Mouse (Mus musculus) urinary bladder, adult 18-20 months (tissue): Measurements from ENCODE around the gene Cenpl.
"Not testable (repeated sequence)": the region's sequence is repeated elsewhere in the genome, so short reads cannot be mapped to it uniquely, and the experiment has no call there.

Experiments
- DNase-seq, 2 experiments: peaks; one replicate each; pipeline ENCODE4 v3.0.0; 2022; ENCODE audit warnings: low spot score in 2 of 2, mixed read lengths in 2 of 2

The Cenpl gene

DNA sequence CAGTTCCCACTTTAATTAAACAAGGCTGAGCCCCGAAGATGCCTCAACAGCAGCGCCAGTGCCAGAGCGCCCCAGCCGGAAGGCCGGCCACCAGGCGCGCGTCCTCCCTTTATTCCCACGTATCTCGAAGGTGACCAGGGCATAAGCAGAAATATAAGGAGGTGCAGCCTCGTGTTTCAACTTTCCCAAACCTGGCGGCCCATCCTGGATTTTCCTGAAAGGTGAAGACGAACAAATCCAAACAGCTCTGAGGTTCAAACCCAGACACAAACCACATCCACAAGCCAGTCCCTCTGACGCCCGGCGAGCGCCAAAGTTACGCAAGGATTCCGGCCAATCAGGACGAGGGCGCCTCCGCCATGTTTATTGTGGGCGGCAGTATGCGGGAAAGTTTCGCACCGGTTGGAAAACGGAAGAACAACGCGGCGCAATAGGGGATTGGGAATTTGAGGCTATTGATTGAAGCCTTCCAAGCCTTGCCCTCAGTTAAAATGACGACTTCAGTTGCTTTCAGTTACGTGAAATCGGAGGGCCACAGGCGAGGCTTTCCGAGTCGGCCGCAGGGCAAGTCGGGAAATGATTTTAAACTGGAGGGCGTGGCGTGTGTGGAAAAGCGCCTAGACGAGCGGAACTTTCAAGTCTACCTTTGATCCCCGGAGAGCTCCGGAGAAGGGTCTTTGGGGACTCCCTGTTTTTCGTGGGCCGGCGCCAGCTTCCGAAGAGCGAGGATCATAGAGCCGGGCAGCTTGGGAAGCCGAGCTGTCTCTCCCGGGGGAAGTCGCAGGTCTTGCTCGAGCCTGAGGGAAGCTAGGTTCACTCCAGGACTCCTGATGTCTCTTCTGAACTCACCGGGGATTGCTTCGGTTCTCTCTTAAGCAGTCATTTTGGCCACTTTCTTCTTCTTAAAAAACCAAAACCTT is at the start of gene Cenpl, which contains the start of gene Dars2:
Gene Cenpl (plus strand): TSS at position 362 of the 920 bp plus-strand sequence.
Gene Dars2 (minus strand): TSS at position 307 of the 920 bp plus-strand sequence.
- peak; percentile 92 to 97 for DNase-seq

DNA sequence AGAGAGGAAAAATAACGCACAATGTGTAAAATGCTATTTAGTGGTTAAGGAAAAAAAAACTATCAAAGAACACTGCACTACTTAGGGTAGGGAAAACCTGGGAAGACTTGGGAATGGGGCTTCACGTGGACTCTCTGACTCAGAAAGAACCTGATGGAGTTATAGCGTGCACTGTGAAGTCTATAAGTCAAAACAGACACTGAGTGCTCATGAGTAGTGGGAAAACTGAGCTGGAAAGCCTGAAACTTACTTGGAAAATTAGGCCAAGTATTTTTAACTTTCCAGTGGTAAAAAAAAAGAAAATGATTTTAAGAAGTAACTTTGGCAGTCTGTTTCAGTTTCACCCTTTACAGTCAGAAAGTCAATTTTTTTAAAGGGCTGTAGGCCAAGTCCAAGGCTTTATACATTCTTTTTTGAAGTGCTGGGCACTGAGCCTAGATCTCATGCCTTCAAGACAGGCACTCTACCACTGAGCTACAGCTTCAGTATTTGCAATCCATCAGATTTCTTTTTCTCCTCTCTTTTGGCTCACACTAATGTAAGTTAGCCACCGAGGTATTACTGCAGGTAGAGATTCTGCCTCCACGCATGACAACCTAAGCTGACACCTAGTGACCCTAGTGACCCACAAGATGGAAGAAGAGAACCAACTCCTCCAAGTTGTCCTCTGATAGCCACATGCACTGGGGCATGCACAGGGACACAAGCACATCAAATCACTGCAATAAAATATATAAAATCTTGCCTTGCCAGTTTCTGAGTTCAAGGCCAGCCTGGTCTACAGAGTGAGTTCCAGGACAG is 44.9 kb upstream of the Cenpl start:
- DNase-seq, result no peak

DNA sequence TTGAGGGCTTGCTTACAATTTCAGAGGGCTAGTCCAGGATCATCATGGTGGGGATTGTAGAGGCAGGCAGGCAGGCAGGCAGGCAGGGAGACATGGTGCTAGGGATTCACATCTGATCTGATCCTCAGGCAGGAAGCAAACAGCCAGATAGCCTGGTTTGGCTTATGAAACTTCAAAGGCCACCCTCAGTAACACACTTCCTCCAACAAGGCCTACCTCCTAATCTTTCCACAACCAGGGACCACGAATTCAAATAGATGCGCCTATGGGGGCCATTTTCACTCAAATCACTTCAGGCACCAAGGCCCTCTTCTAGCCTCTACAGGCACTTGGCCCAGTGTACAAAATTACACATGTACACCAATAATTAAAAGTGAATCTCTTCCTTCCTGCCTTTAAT is 43.3 kb upstream of the Cenpl start:
- no peak for DNase-seq

DNA sequence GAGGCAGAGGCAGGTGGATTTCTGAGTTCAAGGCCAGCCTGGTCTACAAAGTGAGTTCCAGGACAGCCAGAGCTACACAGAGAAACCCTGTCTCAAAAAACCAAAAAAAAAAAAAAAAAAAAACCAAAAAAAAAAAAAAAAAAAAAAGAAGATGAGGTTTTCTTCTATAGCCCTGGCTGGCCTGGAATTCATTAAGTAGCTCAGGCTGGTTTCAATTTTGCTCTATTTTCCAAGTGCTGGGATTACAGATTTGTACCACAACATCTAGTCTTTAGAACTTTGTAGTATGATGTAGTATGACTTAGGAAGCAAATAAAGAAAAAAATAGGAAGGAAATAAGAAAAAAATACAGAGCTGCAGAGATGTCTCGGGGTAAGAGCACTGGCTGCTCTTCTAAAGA is 42.1 kb upstream of the Cenpl start:
- DNase-seq, result not testable (repeated sequence)

DNA sequence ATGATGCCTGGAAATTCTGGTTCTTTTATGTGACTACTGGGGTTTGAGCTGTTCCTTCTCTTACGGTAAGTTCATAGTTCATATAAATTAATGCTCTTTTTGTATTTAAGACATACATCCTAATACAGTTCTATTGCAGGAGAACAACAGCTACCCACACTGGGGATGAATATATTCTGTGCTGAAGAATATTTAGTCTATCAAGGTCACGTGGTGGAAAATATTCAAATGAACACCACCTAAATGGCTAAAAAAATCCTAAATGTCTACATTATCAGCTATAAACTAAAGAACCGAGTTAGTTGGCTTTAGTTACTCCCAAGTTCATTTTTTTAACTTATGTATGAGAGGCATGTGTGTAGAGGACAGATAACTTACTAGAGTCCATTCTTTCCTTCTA is 40.5 kb upstream of the Cenpl start:
- DNase-seq, result no peak

DNA sequence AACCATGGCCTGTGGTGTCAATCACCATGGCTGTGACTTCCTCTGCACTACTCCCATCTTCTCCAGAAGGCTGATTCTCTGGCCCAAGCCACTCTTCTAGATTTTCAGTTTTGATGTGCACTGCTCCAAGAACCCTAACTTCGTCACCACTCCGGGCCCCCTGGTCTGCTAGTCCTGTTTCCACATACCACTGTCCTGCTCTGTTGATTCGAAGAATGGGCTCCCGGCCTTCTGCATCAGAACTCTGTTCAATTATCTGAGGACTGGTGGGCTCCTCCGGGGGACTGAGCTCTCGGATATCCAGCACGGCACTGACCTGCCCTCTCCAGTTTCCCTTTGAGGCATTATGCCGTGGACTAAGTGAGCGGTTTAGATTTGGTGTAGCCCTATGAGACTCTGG is 38.6 kb upstream of the Cenpl start:
- DNase-seq, result no peak

DNA sequence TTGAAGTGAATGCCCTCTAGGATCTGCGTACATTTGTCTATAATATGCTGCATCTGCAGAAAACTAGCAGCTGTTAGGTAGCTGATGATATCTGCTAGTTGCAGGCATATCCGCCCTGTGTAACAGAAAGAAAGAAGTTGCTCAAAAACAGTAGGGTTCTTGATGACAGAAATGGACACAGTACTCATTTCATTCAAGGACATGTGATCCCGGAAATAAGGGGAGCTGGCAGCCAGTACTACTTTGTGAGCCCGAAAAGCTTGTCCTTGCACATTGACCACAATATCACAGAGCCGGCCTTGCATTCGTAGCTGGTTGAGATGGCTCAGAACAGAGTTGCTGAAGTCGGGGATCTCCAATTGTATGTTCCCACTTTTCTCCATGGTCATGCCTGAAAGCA is 38.2 kb upstream of the Cenpl start:
- DNase-seq, result no peak

DNA sequence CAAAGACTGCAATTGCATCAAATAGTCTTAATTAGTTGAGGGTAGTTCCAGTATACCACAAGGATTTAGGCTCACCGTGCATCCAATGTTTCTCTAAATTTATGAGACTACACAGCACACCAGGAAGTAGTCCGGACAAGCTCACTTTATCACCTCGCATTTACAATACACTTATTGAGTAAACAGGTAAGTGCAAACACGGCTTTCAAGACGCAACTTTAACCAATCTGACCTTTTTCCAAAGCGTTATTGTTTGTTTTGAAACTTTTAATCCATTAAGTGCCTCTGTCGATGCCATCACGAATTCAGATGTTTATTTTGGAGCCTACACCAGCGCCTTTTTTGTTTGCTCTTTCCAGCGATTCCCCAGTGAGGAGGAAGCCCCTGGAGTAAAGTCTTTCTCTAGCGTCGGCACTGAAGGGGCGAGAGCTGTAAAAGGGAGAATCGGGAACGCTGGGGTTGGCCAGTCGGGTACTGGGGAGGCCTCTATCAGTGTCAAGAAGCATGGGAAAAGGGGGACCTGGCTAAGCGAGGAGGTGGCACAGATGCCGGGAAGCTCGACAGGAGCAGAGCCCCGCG is 36.6 kb upstream of the Cenpl start:
- DNase-seq, result no peak

DNA sequence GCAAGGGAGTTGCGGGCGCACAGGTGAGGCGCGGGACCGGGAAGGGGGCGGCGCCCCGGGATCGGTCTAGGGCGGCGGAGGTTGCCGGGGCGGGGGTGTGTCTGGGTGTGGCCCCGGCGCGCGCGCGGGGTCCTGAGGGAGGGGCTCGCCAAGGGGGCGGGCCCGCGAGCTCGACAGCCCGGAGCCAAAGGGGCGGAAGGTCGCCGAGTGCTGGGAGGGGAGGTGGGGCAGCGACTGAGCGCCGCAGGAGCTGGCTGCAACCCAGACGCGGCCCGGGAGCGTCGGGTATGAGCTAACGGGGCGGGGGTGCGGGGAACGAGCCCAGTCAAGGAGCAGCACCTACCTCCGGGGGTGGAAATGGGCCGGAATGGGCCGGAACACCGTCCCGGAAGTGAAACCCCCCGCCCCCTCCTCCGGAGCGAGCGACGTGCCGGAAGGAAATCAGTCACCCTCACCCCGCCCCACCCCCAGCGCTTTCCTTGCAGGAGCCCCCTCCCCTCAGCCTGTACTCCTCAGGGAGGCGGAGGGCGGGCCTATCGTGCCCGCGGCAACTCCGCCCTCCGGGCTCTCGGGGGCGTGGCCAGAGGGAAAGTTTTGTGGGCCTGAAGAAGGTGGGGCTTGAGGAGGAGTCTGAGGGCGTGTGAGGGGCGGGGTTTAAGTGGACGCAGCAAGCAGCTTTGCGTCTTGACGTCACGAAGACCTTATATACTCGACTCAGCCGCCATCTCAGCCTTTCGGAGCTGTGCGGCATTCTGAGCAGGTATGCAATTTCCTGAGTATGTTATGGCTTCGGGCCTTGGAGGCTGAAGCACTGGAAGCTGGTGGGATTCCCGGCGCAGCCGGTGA is 35.9 kb upstream of the Cenpl start, which contains the start of gene Zbtb37:
Gene Zbtb37 (minus strand): TSS at position 415 of the 846 bp plus-strand sequence.
- peak; percentile 91 to 96 for DNase-seq

DNA sequence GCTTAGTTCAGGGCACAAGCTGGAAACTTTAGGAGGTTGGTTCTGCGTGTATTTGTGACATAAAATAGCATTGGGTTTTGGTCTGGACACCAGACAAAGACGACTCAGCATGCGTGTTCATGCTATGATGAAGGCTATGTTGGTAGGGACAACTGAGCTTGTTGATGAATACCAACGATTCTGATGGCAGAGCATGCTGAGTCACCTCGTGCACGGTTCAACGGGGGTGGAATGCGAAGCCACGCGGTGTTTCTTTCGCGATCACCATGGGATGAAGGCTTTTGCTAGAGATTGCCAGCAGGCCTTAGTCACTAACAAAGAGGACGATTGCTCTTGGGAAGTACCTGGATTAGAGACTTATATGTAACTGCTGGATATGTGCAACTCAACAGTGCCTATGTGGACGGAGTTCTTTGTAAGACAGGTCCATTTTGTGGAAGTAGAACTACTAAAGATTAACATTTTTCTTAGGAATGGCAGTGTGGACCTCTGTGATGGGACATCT is 35.2 kb upstream of the Cenpl start:
- DNase-seq, result peak in 1 of 2 experiments; percentile 11

DNA sequence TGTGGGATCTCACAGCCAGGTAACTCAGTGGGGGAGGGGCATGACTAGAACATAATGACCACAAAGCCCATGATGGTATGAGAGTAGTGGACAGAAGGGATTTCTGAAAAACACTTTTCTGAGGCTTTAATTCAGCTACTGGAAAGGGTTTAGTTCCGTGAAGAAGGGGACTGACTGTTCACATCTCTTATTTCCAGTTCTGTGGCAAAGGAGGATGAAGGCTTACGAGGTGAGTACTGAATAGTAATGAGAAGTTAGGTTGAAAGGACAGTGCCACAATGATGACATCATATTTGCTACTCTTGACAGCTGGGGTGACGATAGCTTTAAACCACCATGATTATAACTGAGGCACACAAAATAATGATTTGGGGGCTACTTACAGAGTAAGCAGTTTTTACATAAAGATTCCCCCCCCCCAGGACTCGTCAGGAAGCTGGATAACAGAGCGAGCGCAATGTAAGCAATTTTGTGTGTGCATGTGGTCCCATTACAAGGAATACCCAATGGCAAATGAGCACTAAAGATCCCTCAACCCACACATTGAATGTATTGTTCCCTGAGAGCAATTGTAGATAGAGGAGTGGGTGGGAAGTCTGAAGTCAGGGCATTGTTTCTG is 34.6 kb upstream of the Cenpl start:
- DNase-seq, result no peak

DNA sequence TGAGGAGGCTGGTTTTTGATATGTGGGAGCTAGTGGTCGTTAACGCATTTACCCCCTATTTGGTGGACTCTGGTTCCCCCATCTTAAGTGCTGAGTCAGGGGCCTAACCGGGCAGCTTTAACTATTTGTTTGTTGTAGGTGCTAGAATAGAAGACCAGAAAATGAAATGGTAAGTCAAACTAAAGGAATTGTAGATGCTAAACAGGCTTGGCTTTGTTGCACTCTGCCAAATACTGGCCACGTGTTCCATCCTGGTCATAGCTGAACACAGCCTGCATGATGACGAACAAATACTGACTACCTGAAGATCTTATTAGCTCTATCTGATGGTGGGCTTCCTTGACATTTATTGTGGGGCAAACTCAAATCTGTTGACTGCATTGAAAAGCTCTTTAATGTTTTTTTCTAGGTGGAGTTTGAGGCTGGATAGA is 34.1 kb upstream of the Cenpl start:
- DNase-seq, result no peak

DNA sequence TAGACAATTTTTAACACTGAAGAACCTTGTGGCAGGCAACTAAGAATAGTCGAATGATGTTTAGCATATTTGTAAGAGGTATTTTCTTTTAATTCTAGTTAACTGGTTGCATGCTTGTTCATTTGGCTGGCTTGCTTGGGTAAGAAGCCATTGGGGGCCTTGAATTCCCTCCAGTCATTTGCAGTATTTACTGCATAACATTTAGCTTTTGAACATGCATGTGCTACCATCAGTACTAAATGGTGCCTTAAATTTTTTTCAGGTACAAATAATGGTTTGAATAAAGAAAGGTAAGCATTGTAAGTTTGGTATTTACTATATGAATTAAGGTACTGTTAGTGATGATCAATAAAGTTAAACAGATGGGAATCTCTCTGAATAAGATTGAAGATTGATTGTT is 33.5 kb upstream of the Cenpl start:
- no peak for DNase-seq

DNA sequence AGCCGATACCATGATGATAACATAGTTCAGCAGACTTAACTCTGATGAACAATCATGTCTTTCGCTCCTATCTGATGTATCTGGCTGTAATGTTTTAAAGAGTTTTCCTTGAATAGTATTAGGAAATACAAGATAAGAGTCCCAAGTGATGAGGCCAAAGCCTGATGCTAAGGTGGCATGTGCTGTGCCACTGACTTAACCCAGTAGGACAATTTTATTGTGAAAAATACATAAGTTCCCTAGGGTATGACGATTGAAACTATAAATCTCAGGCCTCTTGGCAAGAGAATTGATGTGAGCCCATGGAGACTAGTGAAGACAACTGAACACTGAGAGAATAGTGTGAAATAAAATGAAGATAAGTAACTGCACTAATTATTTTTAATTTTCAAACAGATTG is 32.9 kb upstream of the Cenpl start:
- no peak for DNase-seq

DNA sequence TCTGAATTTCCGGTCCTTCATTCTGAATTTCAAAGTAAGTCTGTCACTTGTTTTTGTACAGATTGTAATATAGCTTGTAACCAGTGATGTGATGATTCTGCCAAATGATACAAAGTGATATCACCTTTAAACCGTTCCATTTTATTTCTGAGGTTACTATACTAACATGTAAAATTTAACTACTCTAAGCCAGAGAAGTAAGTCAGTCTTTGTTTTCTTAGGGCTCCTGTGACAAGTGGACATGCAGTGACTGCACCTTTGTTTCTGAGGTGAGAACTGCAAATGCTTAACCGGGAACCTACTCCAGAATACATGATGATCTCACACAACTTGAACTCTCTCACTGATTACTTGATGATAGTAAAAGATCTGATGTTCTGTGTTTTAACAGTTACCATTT is 32.5 kb upstream of the Cenpl start:
- no peak for DNase-seq

DNA sequence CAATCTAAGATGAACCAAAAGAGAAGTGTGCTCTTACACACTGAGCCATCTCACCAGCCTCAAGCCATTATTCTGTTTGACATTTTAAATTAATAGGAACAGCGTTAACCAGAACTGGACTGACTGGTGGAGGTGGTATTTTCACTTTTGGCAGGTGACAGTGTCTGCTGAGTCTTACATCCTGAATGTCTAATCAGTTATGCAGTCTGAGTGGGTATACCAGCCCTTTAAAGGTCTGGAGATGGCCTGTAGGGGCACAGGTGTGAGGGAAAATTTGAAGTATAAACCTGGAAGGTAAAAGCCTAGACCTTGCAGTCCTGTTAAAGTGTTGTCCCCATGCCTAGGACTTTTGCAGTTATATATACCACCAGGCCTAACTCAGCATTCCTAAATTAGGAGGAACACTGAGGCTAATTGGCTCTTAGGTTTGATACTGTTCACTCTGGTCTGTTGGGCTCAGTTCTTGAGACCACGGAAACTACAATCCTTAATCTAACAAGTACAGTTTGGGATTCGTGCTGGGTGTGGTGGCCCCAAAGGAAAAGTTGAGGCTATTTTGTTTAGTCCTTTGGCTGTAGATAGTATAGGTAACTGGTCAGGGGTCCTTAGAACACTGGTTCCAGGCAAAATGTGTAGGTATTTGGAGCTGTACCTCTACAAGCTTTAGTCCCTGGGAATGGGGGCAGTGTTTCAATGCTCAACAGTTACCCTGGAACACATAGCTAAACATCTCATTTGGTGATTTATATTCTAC is 31.4 kb upstream of the Cenpl start:
- no peak for DNase-seq

DNA sequence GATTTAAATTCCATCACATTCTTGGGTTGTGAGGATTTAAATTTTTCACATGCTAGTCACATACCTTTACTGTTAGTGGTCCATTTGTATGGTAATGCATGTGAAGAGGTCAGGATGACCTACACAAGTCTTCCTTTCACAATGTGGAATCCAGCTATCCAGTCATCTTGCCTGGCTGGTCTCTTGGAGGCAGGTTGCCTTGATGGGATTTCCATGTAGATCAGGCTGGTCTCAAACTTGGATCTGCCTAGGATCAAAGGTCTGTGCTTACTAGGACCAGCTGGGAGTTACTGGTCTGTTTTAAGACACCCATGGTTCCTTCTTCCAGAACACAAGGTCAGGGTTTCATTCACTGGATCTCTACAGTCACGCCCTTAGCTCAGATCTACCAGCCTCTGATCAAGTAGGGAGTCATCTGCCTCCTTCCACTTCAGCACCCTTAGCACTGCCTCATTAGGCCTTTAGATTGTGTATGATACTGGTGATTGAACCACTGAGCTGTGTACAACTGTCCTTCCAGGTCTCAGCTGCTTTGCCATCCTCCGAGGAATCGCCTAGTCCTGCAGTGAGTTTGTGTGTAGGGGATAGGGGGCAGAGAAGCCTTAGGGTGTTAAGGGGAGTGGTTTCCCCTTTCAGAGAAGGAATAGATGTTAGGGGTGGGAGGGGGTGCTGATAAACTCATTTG is 30.6 kb upstream of the Cenpl start:
- DNase-seq, result no peak

DNA sequence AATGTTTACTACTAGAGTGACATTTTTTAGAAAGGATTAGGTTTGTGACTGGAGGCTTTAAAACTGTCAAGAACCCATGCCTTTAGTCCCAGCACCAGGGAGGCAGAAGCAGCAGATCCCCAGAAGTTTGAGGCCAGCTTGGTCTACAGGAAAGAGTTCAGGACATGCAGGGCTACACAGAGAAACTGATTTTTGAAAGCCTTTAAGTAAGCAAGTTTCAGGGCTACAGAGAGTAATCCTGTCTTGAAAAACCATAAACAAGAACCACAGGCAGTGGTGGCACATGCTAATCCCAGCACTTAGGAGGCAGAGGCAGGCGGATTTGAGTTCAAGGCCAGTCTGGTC is 30.1 kb upstream of the Cenpl start:
- no peak for DNase-seq

DNA sequence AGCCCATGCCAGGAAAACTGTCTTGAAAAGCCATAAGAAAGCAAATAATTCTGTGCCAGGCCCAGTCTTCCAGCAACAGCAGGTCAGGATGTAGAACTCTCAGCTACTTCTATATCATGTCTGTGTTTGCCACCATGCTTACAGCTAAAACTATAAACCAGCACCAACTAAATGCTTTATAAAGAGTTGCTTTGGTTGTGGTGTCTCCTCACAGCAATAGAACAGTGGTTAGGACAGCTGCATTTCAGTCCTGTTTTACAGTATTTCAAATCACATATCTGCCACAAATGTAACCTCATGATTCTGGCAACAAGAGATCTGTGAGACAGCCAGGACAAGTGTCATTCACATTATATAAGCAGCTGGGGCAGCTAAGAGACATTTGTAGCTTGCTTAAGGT is 29.7 kb upstream of the Cenpl start:
- no peak for DNase-seq
